Mouse (Mus musculus): ENCODE data around the gene Arpin. TPM values are rescaled to one million over a fixed set of nuclear protein-coding genes. Genes with fewer than 3 reads are reported as not detected.

Arpin gene
- polyA plus RNA-seq, 1 experiment from 2014 or later: 30.5 TPM

DNA sequence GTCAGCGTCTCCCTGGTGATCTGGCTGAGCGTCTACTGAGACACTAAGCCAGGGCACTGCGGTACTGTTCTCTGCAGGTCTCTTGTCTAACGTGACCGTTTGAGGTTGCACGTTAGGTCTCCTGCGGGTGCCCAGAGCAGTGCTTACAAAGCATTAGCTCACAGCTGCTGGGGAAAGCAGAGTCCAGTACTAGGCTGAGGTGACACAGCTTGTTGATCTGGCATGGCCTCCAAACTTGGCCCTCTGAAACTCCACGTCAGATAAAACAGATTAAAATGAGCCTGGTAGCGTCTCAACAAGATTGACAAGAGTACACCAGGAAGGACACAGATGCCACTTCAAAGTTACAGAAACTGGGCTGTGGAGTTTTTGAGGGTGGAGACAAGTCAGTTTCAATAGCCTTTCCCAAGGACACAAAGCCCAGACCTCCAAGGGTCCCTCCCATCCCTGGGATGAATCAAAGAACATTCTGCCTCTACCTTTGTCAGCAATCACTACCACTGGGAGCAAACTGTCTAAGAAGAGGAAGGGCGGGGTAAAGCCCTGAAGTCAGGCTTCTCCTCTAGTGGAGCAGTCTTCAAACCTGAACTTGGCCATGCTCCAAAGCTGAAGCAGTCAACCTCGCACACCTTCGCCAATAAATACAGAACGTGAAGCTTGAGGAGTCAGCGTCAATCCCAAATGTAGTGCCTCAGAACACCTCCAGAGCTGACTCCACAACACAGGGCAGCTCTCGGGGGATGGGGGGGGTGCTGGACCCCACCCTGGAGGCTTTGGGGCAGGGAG lies 44.5 kb downstream of the Arpin start:
- Histone ChIP-seq H3K4me1 (peaks cover 44% of the 10 kb centered on the region), H3K36me3 (peaks cover 26% of the 10 kb centered on the region), H3K4me3 (replicated peaks) (no peak overlapping the region), H3K27me3 (no peaks in the 10 kb centered on the region), H3K9ac (no peak overlapping the region), H3K4me2 (no peak overlapping the region), H3K9me3 (replicated peaks) (no peaks in the 10 kb centered on the region), H3K27ac (peak overlapping the region; percentile 69)
- WGBS: 78% methylated on average over 15 of the region's 15 CpGs
- ATAC-seq (replicated peaks; ENCODE audit: low FRiP score): no peak

DNA sequence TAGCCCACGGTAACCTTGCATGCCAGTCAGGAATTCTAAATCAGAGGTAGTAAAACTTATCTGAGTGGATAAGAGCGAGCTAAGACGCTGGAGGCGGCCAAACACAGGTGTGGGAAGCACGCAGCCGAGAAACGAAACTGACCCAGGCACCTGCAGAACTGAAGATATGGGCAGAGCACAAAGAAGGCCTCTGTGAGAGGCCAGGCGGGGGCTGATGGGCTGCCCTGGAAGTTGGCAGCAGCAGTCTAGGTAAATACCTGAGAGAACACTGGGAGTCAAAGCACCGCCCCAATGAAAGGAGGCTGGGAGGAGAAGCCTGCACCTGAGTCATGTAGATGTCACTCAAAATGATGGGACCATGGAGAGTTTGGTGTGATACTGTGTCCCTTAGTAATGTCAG lies 46.6 kb downstream of the Arpin start:
- Histone ChIP-seq H3K4me3 (replicated peaks) (no peak overlapping the region), H3K27ac (peak overlapping the region; percentile 77), H3K36me3 (peaks cover 23% of the 10 kb centered on the region), H3K4me1 (peaks cover 44% of the 10 kb centered on the region), H3K27me3 (no peaks in the 10 kb centered on the region), H3K9me3 (replicated peaks) (no peaks in the 10 kb centered on the region), H3K9ac (no peak overlapping the region), H3K4me2 (no peak overlapping the region)
- no peak for ATAC-seq (replicated peaks; ENCODE audit: low FRiP score)
- WGBS: 82% methylated on average over 9 of the region's 9 CpGs

DNA sequence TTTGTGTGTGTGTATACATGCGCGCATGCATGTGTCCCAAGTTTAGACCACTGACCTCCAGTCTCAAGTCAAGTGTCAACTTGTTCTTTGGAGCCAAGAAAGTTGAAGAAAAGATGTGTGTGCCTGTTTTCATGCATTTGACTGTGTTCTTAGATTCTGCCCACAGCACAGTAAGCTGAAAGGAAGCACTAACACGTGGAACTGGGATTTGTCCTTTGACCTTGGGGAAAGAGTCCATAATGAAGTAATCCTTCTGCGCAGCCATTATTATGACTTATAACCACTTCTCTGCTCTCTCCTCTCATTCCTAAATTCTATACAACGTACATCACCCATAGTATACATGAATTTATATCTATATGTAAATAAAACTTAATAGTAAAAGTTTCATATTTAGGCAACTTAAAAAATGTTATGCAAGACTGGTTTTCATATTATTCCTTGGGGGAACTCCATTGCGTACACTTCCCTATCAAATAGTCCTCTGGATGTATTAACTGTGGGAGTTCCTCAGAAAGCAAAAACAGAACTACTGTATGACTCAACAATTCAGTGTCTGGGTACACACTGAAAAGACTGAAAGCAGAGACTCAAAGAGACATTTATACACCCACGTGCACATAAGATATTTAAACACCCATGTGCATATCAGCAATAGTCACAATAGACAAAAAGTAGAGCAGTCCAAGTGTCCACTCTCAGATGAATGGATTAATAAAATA lies 51.4 kb downstream of the Arpin start:
- H3K4me3 ChIP-seq (replicated peaks): no peak overlapping the region
- peaks cover 52% of the 10 kb centered on the region for H3K36me3 ChIP-seq
- no peaks in the 10 kb centered on the region for H3K9me3 ChIP-seq (replicated peaks)
- no peaks in the 10 kb centered on the region for H3K27me3 ChIP-seq
- H3K9ac ChIP-seq: no peak overlapping the region
- H3K4me2 ChIP-seq: no peak overlapping the region
- H3K4me1 ChIP-seq: peaks cover 32% of the 10 kb centered on the region
- no peak for ATAC-seq (replicated peaks; ENCODE audit: low FRiP score)
- H3K27ac ChIP-seq: no peak overlapping the region
- 85% methylated on average over 7 of the region's 7 CpGs for WGBS

GRCm38 (mm10) chr7:79881901-79882300 lies 53.3 kb downstream of the Arpin start:
- Histone ChIP-seq H3K9me3 (replicated peaks) (no peaks in the 10 kb centered on the region), H3K4me1 (peaks cover 24% of the 10 kb centered on the region), H3K27me3 (no peaks in the 10 kb centered on the region), H3K4me2 (no peak overlapping the region), H3K4me3 (replicated peaks) (no peak overlapping the region), H3K36me3 (peaks cover 54% of the 10 kb centered on the region), H3K9ac (no peak overlapping the region), H3K27ac (peak overlapping the region; percentile 64; the same call in 1 of the 2 replicates)
- no peak for ATAC-seq (replicated peaks; ENCODE audit: low FRiP score)
- WGBS: 90% methylated on average over 6 of the region's 6 CpGs

- peak overlapping the region; percentile 64 for H3K27ac ChIP-seq
- H3K4me1 ChIP-seq: peaks cover 17% of the 10 kb centered on the region
- no peak overlapping the region for H3K9ac ChIP-seq
- WGBS: 25% methylated on average over 3 of the region's 3 CpGs
- H3K9me3 ChIP-seq (replicated peaks): no peaks in the 10 kb centered on the region
- H3K4me3 ChIP-seq (replicated peaks): no peak overlapping the region
- no peak overlapping the region for H3K4me2 ChIP-seq
- peaks cover 58% of the 10 kb centered on the region for H3K36me3 ChIP-seq
- peak; percentile 61; the same call in 1 of the 2 replicates for ATAC-seq (replicated peaks; ENCODE audit: low FRiP score)
- no peaks in the 10 kb centered on the region for H3K27me3 ChIP-seq
Measured at GRCm38 (mm10) chr7:79880998-79881397, 54.2 kb downstream of the Arpin start.

DNA sequence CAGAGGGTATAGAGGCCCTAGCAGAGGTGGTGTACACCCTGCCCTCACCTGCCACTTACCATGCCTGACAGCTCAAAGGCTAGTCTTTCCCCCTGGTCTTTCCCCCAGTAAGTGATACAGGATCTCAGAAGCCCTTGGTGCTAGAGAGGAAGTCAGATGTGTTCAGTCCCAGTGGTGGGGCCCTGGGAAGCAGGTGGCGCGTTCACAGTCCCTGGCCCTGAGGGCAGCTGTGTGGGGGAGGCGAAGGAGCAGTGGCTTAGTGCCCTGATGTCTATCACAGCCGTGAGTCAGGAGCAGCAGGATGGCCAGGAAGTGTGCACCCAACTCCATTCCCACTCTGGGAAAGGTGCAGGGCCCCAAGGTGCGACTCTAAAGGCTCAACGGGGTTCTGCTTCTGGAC lies 55.1 kb downstream of the Arpin start:
- Histone ChIP-seq H3K27me3 (no peaks in the 10 kb centered on the region), H3K4me3 (replicated peaks) (no peak overlapping the region), H3K36me3 (peaks cover 50% of the 10 kb centered on the region), H3K4me2 (no peak overlapping the region), H3K4me1 (peaks cover 17% of the 10 kb centered on the region), H3K9me3 (replicated peaks) (no peaks in the 10 kb centered on the region), H3K27ac (peak overlapping the region; percentile 64), H3K9ac (no peak overlapping the region)
- peak; percentile 20; the same call in 1 of the 2 replicates for ATAC-seq (replicated peaks; ENCODE audit: low FRiP score)
- 52% methylated on average over 6 of the region's 6 CpGs for WGBS

DNA sequence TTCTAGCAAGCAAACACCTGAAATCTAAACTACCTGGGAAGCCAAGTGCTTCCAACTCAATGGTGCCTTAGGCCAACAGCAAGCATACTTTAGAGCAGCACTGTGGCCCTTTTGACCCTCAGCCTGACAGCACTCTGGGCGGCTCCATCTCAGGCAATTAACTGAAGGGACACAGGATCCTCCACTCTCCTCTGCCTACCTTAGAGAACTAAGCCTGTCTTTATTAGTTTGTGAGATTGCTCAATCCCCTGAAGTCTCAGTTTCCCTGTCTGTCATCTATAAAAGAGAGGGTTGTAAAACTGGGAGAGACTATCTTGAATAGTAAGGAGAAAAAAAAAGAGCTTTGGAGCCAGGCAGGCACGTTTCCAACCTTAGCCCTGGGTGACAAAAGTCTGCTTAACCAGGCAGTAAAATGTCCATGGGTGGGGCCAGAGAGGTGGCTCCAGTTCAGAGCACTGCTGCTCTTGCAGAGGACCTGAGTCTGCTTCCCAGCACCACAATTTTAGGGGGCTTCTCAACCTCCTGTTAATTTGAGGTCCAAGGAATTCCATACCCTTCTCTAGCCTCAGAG lies 56.6 kb downstream of the Arpin start:
- no peaks in the 10 kb centered on the region for H3K27me3 ChIP-seq
- H3K9me3 ChIP-seq (replicated peaks): no peaks in the 10 kb centered on the region
- H3K4me2 ChIP-seq: no peak overlapping the region
- peaks cover 17% of the 10 kb centered on the region for H3K4me1 ChIP-seq
- no peak for ATAC-seq (replicated peaks; ENCODE audit: low FRiP score)
- no peak overlapping the region for H3K27ac ChIP-seq
- 35% methylated on average over 2 of the region's 2 CpGs for WGBS
- no peak overlapping the region for H3K9ac ChIP-seq
- H3K36me3 ChIP-seq: peaks cover 44% of the 10 kb centered on the region
- H3K4me3 ChIP-seq (replicated peaks): no peak overlapping the region

Small RNAs within 50 kb of the gene (microRNA-seq; reads per million reads assigned to microRNA genes)
- not detected for gene Gm24541

Other genes starting within 250 kb of the Arpin start
- 5.0 and 5.1 TPM in 2 replicates for gene Kif7, start 219.6 kb downstream of the Arpin start, polyA plus RNA-seq (2015; fragmentation: Nextera tagmentation; extraction: Ambion mirVana)
- 0.70 TPM in 1 of 2 replicates, not detected in the other for gene Plin1, start 202.5 kb downstream of the Arpin start, polyA plus RNA-seq (2015; fragmentation: Nextera tagmentation; extraction: Ambion mirVana)
- gene Pex11a, start 192.2 kb downstream of the Arpin start, polyA plus RNA-seq (2015; fragmentation: Nextera tagmentation; extraction: Ambion mirVana): 11.4 and 12.2 TPM in 2 replicates
- 0.39 and 0.55 TPM in 2 replicates for gene Wdr93, start 192.2 kb downstream of the Arpin start, polyA plus RNA-seq (2015; fragmentation: Nextera tagmentation; extraction: Ambion mirVana)
- gene Mesp1, start 141.6 kb downstream of the Arpin start, polyA plus RNA-seq (2015; fragmentation: Nextera tagmentation; extraction: Ambion mirVana): not detected in 2 replicates
- gene Mesp2, start 124.6 kb downstream of the Arpin start, polyA plus RNA-seq (2015; fragmentation: Nextera tagmentation; extraction: Ambion mirVana): 0.82 and 1.5 TPM in 2 replicates
- 72.4 and 81.7 TPM in 2 replicates for gene Anpep, start 74.3 kb downstream of the Arpin start, polyA plus RNA-seq (2015; fragmentation: Nextera tagmentation; extraction: Ambion mirVana)
- 36.6 and 43.2 TPM in 2 replicates for gene Ap3s2, start 14.7 kb downstream of the Arpin start, polyA plus RNA-seq (2015; fragmentation: Nextera tagmentation; extraction: Ambion mirVana)
- 20.1 and 20.5 TPM in 2 replicates for gene Zfp710, start 89.5 kb upstream of the Arpin start, polyA plus RNA-seq (2015; fragmentation: Nextera tagmentation; extraction: Ambion mirVana)
- 633 and 674 TPM in 2 replicates for gene Idh2, start 180.0 kb upstream of the Arpin start, polyA plus RNA-seq (2015; fragmentation: Nextera tagmentation; extraction: Ambion mirVana)